Mouse (Mus musculus): ENCODE measurements around the gene Entpd2. TPM values are rescaled to one million over a fixed set of nuclear protein-coding genes. Genes with fewer than 3 reads are reported as not detected.

Gene Entpd2
- 8.2 and 13.5 TPM in 2 replicates for total RNA-seq (2014; rRNA removed)
- polyA plus RNA-seq (2015; fragmentation: Nextera tagmentation; extraction: Ambion mirVana): 14.2 and 18.2 TPM in 2 replicates

GRCm38 (mm10) chr2:25395721-25396596, at the start of gene Entpd2:
TSS of gene Entpd2 (plus strand) at chr2:25395874.
- peak; percentile 62 for DNase-seq
- Histone ChIP-seq H3K9me3 (ENCODE audit: low read length) (no peaks in the 10 kb centered on the region), H3K36me3 (ENCODE audit: insufficient read depth) (no peaks in the 10 kb centered on the region), H3K4me2 (ENCODE audit: low read depth) (peak within 1 kb of the TSS; percentile 67), H3K4me3 (ENCODE audit: low read depth, low read length) (peak within 1 kb of the TSS; percentile 35), H3K9ac (peak within 1 kb of the TSS; percentile 37; the same call in 1 of the 2 replicates), H3K27ac (ENCODE audit: low read depth, low read length) (0 out of 2 replicates have a peak within 1 kb of the TSS, but pooled peaks have one; percentile 15), H3K27me3 (ENCODE audit: insufficient read depth, low read length) (peaks cover 17% of the 10 kb centered on the region), H3K4me1 (ENCODE audit: insufficient read depth) (peaks cover 8% of the 10 kb centered on the region; the same call in 1 of the 2 replicates)
- 2% methylated on average over 57 of the region's 57 CpGs for WGBS
- ATAC-seq: peak; percentile 58
- peak; percentile 48 for TF ChIP-seq CTCF (IDR thresholded peaks at IDR 0.05; ENCODE audit: low read depth)

DNA sequence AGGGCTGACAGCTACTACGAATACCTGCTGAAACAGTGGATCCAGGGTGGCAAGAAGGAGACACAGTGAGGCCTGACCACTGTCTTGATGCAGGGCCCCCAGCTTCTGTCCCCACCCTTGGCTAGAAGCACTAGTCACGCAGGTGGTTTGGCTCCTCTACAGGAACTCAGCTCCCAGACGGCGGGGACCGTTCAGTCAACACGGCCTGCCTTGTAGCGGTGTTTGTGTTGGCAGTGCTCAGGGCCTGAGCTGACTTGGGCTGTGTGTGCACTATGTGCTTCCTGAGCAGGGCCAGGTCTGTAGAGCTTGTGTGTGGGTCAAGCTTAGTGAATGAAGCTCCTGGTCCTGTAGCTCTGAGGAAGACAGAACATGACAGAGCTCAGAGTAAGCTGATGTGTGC, 47.5 kb upstream of the Entpd2 start:
- ATAC-seq: no peak
- no peak overlapping the region for H3K27ac ChIP-seq (ENCODE audit: low read depth, low read length)
- TF ChIP-seq CTCF (IDR thresholded peaks at IDR 0.05; ENCODE audit: low read depth): no peak
- no peaks in the 10 kb centered on the region for H3K27me3 ChIP-seq (ENCODE audit: insufficient read depth, low read length)
- H3K9ac ChIP-seq: no peak overlapping the region
- no peaks in the 10 kb centered on the region for H3K9me3 ChIP-seq (ENCODE audit: low read length)
- no peaks in the 10 kb centered on the region for H3K4me1 ChIP-seq (ENCODE audit: insufficient read depth)
- no peak for DNase-seq
- 88% methylated on average over 7 of the region's 7 CpGs for WGBS
- H3K36me3 ChIP-seq (ENCODE audit: insufficient read depth): peaks cover 94% of the 10 kb centered on the region
- H3K4me2 ChIP-seq (ENCODE audit: low read depth): no peak overlapping the region
- no peak overlapping the region for H3K4me3 ChIP-seq (ENCODE audit: low read depth, low read length)

DNA sequence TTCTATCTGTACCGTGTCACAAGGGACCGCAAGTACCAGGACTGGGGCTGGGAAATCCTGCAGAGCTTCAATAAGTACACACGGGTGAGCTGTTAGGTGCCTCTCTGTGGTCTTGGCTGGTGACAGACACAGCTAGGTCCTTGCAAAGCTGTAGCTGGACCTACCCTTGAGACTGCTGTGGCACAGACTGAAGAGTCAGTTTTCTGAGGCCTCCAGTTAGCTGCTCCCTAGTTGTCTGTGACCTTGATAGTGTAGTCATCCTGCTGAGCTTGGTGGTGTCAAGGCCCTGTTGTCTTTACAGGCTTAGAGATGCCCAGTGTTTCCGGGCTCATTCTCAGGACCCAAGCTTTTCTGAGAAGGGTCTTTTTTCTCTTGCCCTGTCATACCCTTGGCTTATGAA, 46.2 kb upstream of the Entpd2 start:
- Histone ChIP-seq H3K27ac (ENCODE audit: low read depth, low read length) (no peak overlapping the region), H3K4me1 (ENCODE audit: insufficient read depth) (no peaks in the 10 kb centered on the region), H3K36me3 (ENCODE audit: insufficient read depth) (peaks cover 85% of the 10 kb centered on the region), H3K9me3 (ENCODE audit: low read length) (no peaks in the 10 kb centered on the region), H3K4me3 (ENCODE audit: low read depth, low read length) (no peak overlapping the region), H3K27me3 (ENCODE audit: insufficient read depth, low read length) (no peaks in the 10 kb centered on the region), H3K9ac (no peak overlapping the region), H3K4me2 (ENCODE audit: low read depth) (no peak overlapping the region)
- DNase-seq (no peak), ATAC-seq (no peak)
- TF ChIP-seq CTCF (IDR thresholded peaks at IDR 0.05; ENCODE audit: low read depth): no peak
- WGBS: 94% methylated on average over 4 of the region's 4 CpGs

DNA sequence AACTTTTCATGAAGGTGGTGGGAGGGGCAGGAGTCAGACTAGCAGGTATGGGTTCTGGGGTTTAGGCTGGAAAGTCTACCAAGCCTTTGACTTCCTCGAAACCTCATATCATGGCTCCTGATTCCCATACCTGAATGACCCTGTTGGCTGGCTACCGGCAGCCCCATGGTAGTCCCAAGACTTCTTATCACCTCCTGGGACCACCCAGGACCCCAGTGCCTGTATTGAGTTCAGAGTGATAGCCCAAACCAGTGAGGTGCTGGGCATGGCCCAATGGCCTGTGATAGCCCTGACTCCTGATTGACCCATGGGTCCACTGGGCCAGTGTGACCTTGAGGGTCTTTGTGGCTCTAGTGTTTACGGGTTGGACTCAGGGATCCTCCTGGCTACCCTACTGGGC, 45.0 kb upstream of the Entpd2 start:
- peaks cover 73% of the 10 kb centered on the region for H3K36me3 ChIP-seq (ENCODE audit: insufficient read depth)

DNA sequence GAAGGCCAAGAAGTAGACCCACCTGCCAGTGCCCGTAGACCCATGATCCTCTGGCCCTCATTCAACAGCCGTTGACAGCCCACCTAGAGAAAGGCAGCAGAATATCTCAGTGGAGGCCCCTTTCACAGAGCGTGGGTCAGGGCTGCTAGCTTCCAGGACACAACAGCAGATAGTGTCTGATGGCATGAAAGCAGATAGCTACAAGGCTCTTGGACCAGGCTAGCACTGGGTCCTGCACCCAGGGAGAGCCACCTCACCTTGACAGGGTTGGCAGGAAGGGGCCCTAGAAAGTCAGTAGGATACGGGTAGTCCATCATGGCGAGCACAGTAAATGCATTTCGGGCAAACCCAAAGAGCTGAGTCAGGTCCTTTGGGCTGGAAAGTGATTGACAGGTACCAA, 41.5 kb upstream of the Entpd2 start:
- ATAC-seq: no peak
- H3K27me3 ChIP-seq (ENCODE audit: insufficient read depth, low read length): no peaks in the 10 kb centered on the region
- H3K4me3 ChIP-seq (ENCODE audit: low read depth, low read length): no peak overlapping the region
- no peaks in the 10 kb centered on the region for H3K9me3 ChIP-seq (ENCODE audit: low read length)
- no peak for DNase-seq
- 92% methylated on average over 6 of the region's 6 CpGs for whole genome bisulfite sequencing
- H3K27ac ChIP-seq (ENCODE audit: low read depth, low read length): no peak overlapping the region
- H3K4me1 ChIP-seq (ENCODE audit: insufficient read depth): peaks cover 11% of the 10 kb centered on the region; the same call in 1 of the 2 replicates
- peaks cover 43% of the 10 kb centered on the region for H3K36me3 ChIP-seq (ENCODE audit: insufficient read depth)
- TF ChIP-seq CTCF (IDR thresholded peaks at IDR 0.05; ENCODE audit: low read depth): no peak
- no peak overlapping the region for H3K4me2 ChIP-seq (ENCODE audit: low read depth)
- no peak overlapping the region for H3K9ac ChIP-seq

More for the DNA sequence above, 45.0 kb upstream of the Entpd2 start:
- no peak for TF ChIP-seq CTCF (IDR thresholded peaks at IDR 0.05; ENCODE audit: low read depth)
- Histone ChIP-seq H3K4me3 (ENCODE audit: low read depth, low read length) (no peak overlapping the region), H3K4me2 (ENCODE audit: low read depth) (no peak overlapping the region), H3K4me1 (ENCODE audit: insufficient read depth) (0 out of 2 replicates have a peak, but pooled peaks cover 3% of the 10 kb centered on the region), H3K27ac (ENCODE audit: low read depth, low read length) (no peak overlapping the region), H3K9me3 (ENCODE audit: low read length) (no peaks in the 10 kb centered on the region), H3K9ac (no peak overlapping the region), H3K27me3 (ENCODE audit: insufficient read depth, low read length) (no peaks in the 10 kb centered on the region)
- DNase-seq (no peak), ATAC-seq (no peak)
- 96% methylated on average over 3 of the region's 3 CpGs for WGBS

DNA sequence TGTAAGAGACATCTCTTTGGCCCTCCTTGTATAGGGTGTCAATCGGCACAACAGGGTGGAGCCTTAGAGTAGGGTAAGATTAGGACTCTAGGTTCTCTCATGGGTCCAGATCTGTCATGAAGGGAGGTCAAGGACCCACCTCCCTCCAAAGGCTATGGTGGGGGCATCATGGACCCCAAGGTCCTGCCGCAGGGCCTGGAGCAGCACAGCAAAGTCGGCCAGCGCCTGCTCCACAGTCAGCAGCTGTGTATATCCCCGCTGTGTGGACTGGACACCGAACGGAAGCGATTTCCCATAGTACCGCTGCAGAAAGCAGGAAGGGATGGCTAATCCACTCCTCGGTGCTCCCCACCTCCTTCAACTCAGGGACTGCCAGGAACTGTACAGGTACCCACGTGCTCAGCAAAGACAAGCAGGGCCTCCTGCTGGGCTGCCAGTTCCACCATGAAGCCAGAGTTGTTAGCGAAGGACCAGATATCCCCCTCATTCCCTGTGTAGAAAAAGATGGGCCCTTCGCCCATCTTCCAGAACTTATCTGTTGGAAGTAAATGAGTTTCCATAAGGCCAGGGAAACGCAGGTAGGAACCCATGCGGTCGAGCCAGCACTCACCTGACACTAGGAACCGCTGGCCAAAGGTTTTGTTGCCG, 40.1 kb upstream of the Entpd2 start:
- Histone ChIP-seq H3K4me3 (ENCODE audit: low read depth, low read length) (peak overlapping the region; percentile 52), H3K4me2 (ENCODE audit: low read depth) (peak overlapping the region; percentile 86), H3K4me1 (ENCODE audit: insufficient read depth) (peaks cover 11% of the 10 kb centered on the region; the same call in 1 of the 2 replicates), H3K9me3 (ENCODE audit: low read length) (no peaks in the 10 kb centered on the region), H3K27ac (ENCODE audit: low read depth, low read length) (no peak overlapping the region), H3K27me3 (ENCODE audit: insufficient read depth, low read length) (no peaks in the 10 kb centered on the region), H3K36me3 (ENCODE audit: insufficient read depth) (peaks cover 30% of the 10 kb centered on the region), H3K9ac (peak overlapping the region; percentile 64; the same call in 1 of the 2 replicates)
- no peak for ATAC-seq
- WGBS: 42% methylated on average over 18 of the region's 18 CpGs
- TF ChIP-seq CTCF (IDR thresholded peaks at IDR 0.05; ENCODE audit: low read depth): no peak
- no peak for DNase-seq
